Mouse (Mus musculus) cortical plate, adult 2 months (tissue): ENCODE measurements around the gene Fam71a. TPM values are rescaled to one million over a fixed set of nuclear protein-coding genes. Genes with fewer than 3 reads are reported as not detected.
A peak's percentile ranks its signal among the peaks of the same experiment; 100 is the strongest.

Experiments
- H3K27ac ChIP-seq: fragments of 200-500 bp; 2 replicates; pipeline ENCODE4 v1.5.1; 2012; ENCODE audit warnings: low read length, control low read depth, inconsistent platforms; ENCODE audit not compliant: insufficient read depth
- H3K4me1 ChIP-seq: fragments of 200-500 bp; 2 replicates; pipeline ENCODE4 v1.6.1; 2011; ENCODE audit warnings: low read length; ENCODE audit not compliant: control insufficient read depth, insufficient read depth
- H3K4me3 ChIP-seq: fragments of 200-500 bp; 2 replicates; pipeline ENCODE4 v1.5.1; 2011; ENCODE audit warnings: mild to moderate bottlenecking, low read length, control low read depth; ENCODE audit not compliant: insufficient read depth
- CTCF ChIP-seq: fragments of 200-500 bp; IDR thresholded peaks from 2 replicates; pipeline ENCODE4 v1.5.1; 2011; ENCODE audit warnings: mild to moderate bottlenecking, control low read depth, low read length; ENCODE audit not compliant: insufficient read depth; ENCODE audit errors: extremely low read depth
- POLR2A ChIP-seq: fragments of 200-500 bp; IDR thresholded peaks from 2 replicates; pipeline ENCODE4 v1.6.1; 2011; ENCODE audit warnings: mild to moderate bottlenecking, low read length, control low read depth; ENCODE audit not compliant: insufficient read depth; ENCODE audit errors: extremely low read depth
- polyA plus RNA-seq: library from polyadenylated mRNA; depleted of rRNA; stranded (reverse); fragments of >200 nt; gene quantifications from 2 replicates; pipeline ENCODE4 v1.2.3, GENCODE M21; 2012

Fam71a gene
- polyA plus RNA-seq, 1 experiment, result not detected

DNA sequence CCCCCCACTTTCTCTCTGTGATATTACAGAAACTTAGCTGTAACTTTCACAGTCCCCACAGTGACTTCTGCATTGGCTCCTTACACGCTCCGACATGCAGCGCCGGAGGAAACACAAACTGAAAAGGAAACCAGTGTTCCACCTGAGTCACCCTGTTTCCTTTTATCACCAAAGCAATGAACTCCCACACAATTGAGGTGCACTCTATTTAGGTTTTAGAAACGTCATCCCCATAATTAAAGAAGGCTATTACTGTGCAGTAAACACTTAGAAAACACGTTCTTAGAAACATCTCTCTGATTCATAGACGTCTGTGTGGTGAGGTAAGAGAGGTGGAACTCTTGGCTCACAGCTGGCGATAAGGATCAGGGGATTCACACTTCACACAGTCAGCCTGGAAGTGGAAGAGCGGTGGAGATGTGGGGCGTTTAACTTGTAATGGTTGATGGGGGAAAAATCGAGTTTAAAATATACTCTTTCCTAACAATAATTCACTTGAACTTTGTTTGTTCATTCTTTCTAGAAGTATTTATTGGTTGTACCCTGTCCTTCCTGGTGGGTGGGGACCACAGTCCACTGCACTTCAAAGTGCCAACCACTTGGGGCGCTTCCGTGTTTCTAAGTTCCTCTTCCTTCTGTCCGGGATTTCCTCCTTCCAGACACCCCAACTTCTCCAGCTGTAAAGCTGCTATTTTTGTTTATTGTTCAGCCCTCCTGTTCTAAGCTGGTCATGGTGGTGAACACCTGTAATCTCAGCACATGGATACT lies 29.2 kb upstream of the Fam71a start:
- H3K4me1 ChIP-seq, result no peaks in the 10 kb centered on the region
- H3K27ac ChIP-seq, result no peak overlapping the region
- H3K4me3 ChIP-seq, result no peak overlapping the region
- TF ChIP-seq POLR2A, result no peak
- TF ChIP-seq CTCF, result peak; percentile 26; the same call in 1 of the 2 replicates

GRCm38 (mm10) chr1:191192751-191193150 lies 28.1 kb upstream of the Fam71a start:
- Histone ChIP-seq H3K4me3 (no peak overlapping the region), H3K4me1 (no peaks in the 10 kb centered on the region), H3K27ac (no peak overlapping the region)
- TF ChIP-seq POLR2A (no peak), CTCF (no peak)

DNA sequence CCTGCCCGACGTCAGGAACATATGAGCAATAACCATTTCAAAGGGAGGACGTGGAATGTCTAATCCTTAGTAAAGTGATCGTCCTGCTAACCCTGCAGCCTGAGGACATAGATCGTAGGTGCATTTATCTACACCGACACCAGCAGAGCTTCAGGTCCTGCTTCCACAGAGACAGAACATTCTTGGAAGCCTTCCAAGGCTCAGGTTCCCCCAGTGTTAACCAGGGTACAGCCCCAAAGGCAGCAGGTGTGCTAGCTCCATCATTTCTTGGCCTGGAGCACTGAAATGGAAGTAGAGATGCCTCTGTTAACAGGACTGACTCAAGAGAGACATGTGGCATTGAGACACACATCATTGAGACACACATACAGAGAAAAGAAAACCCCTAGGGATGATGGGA lies 27.6 kb upstream of the Fam71a start:
- Histone ChIP-seq H3K4me1 (no peaks in the 10 kb centered on the region), H3K27ac (no peak overlapping the region), H3K4me3 (no peak overlapping the region)
- TF ChIP-seq CTCF (no peak), POLR2A (no peak)

DNA sequence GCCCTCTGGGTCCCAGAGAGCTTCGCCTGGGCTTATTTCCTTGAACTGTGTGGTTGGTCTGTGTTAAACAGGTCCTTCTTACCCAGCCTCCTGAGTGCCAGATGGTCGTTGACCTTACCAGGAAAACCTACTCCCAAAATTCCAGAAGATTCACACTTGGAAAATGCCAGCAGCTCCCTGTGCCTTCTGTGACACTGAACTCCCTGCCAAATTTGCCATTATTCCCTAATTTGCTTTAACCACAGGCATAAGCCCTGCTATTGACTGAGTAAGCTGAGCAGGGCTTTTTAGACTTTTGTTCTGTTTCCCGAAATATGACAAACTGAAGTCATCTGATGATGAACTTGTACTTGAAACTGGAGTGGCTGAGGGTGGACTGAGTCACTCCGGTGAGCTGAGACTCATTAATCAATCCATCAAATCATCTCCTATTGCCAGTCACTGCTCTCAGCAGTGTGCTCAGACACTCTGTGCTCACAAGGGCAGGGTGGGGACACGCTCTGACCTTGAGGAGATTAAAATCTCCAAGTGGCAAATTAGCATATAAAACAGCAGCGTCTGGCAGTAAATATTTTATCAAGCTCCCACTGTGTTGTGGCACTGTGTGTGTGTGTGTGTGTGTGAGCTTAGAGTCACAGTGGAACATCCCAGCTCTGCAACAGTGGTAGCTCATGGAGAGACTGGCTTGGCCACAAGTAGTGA lies 25.2 kb upstream of the Fam71a start:
- H3K27ac ChIP-seq, result no peak overlapping the region
- TF ChIP-seq CTCF, result no peak
- TF ChIP-seq POLR2A, result no peak
- no peaks in the 10 kb centered on the region for H3K4me1 ChIP-seq
- no peak overlapping the region for H3K4me3 ChIP-seq

DNA sequence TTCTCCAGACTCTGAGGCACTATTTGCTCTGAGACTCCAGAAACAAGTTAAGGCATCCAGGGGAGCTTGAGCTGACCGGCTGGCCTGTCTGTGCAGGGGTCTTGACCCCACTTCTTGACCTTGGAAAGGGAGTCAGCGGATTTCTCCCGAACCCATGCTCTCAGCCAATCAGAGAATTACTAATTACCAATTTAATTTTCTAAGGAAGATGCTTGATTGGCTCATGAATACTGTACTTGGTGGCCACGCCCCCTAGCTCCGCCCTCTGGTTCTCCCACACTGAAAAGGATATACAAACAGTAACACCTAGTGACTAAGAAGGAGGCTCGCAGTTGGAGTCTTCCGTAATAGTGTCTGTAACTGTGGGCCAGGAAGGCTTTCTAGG lies 21.8 kb upstream of the Fam71a start:
- H3K27ac ChIP-seq, result no peak overlapping the region
- H3K4me1 ChIP-seq, result no peaks in the 10 kb centered on the region
- no peak overlapping the region for H3K4me3 ChIP-seq
- no peak for TF ChIP-seq CTCF
- no peak for TF ChIP-seq POLR2A

- no peak for TF ChIP-seq CTCF
- TF ChIP-seq POLR2A, result no peak
- Histone ChIP-seq H3K4me3 (no peak overlapping the region), H3K27ac (no peak overlapping the region), H3K4me1 (no peaks in the 10 kb centered on the region)
These were observed 21.3 kb upstream of the Fam71a start for GRCm38 (mm10) chr1:191185761-191186385.

DNA sequence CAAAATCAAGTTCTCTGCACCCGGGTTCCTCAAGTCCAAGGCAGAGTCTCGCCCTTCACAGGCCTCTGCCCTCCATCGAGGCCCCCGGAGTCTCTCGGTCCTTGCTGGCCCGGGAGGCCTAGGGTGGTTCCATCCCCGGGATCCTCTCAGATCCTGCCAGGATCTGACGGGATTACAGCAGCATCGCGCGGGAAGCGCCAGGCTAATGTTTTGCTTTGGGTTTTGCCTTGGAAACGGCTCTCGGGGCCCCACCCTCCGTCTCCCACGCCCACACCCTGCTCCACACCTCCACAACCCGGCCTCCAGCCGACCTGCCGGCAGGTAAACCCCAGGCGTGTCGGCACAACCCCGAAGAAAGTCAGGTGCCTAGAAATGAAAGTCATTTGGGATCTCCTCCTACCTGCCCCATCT lies 20.2 kb upstream of the Fam71a start:
- H3K4me3 ChIP-seq, result no peak overlapping the region; the same call in 1 of the 2 replicates
- no peak overlapping the region for H3K27ac ChIP-seq
- H3K4me1 ChIP-seq, result no peaks in the 10 kb centered on the region
- TF ChIP-seq CTCF (no peak), POLR2A (no peak)

DNA sequence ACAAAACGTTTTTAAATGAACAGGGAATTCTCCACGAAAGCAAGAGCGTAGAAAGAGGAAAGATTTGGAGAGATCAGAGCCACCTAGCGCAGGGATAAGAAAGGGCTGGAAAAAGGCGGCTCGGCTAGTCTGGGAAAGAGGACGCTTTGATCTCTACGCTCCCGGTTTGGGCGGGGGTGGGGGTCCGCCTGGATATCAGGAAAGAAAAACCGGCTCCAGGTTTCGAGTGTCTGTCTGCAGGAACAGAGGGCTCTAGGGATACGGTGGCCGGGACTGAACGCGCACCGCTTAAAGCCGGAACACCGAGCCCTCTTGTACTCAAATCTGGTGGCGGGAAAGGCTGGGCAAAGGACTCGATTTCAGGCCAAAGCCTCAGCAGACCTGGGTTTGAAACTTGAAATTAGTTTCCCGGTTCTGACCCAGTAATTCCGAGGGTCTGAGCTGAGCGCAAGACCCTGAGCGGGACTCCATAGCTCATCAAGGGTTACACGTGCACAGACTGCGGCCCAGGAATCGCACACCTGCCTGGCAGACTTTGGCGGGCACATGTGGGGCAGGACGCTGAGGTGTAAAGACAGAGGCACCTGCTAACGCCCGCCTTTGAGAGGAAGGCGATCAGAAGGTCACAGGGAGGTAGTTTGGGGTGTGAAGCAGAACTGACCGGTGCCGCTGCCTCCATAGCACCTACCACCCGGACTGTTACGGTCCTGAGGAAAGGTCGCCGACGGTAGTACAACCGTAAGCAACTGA lies 19.6 kb upstream of the Fam71a start:
- TF ChIP-seq CTCF (0 out of 2 replicates have a peak, but pooled peaks have one; percentile 5), POLR2A (no peak)

More for the DNA sequence above, 19.6 kb upstream of the Fam71a start:
- Histone ChIP-seq H3K27ac (no peak overlapping the region), H3K4me1 (no peaks in the 10 kb centered on the region), H3K4me3 (peak overlapping the region; percentile 42)
